Mouse (Mus musculus) ES-Bruce4 (cell line): Measurements from ENCODE around the gene Zfp61. TPM values are rescaled to one million over a fixed set of nuclear protein-coding genes. Genes with fewer than 3 reads are reported as not detected.

ENCODE experiments used
- H3K27ac ChIP-seq: 2 replicates; pipeline ENCODE4 v1.5.1; 2012; ENCODE audit warnings: low read length, inconsistent platforms; ENCODE audit not compliant: insufficient read depth
- H3K27me3 ChIP-seq: 2 replicates; pipeline ENCODE4 v1.6.1; 2012; ENCODE audit warnings: mild to moderate bottlenecking, low read length, inconsistent platforms; ENCODE audit not compliant: control insufficient read depth, poor library complexity, insufficient read depth, severe bottlenecking
- H3K36me3 ChIP-seq: 2 replicates; pipeline ENCODE4 v1.6.1; 2012; ENCODE audit warnings: inconsistent platforms, mild to moderate bottlenecking, low read length, moderate library complexity; ENCODE audit not compliant: control insufficient read depth, poor library complexity, insufficient read depth, severe bottlenecking
- H3K4me1 ChIP-seq: one replicate; pipeline ENCODE4 v1.8.1; 2011; ENCODE audit warnings: low read length; ENCODE audit not compliant: control insufficient read depth, insufficient read depth
- H3K4me3 ChIP-seq: 2 replicates; pipeline ENCODE4 v1.5.1; 2011; ENCODE audit warnings: low read depth, mild to moderate bottlenecking, low read length
- H3K9ac ChIP-seq: 2 replicates; pipeline ENCODE4 v1.6.1; 2012; ENCODE audit warnings: low read depth, mild to moderate bottlenecking, inconsistent platforms; ENCODE audit not compliant: poor library complexity, severe bottlenecking
- H3K9me3 ChIP-seq: replicated peaks from 2 replicates; pipeline ENCODE4 v1.6.1; 2012; ENCODE audit warnings: mild to moderate bottlenecking, low read length, inconsistent platforms; ENCODE audit not compliant: control insufficient read depth, poor library complexity, insufficient read depth, severe bottlenecking
- CTCF ChIP-seq: IDR thresholded peaks from one replicate; pipeline ENCODE4 v1.8.1; 2011; ENCODE audit warnings: low read depth, low read length
- EP300 ChIP-seq: IDR thresholded peaks from 2 replicates; pipeline ENCODE4 v1.6.1; 2011; ENCODE audit warnings: low read depth, low read length; ENCODE audit not compliant: insufficient read depth
- POLR2A ChIP-seq: IDR thresholded peaks from one replicate; pipeline ENCODE4 v1.8.1; 2011; ENCODE audit warnings: low read length; ENCODE audit not compliant: insufficient read depth
- polyA plus RNA-seq: library from polyadenylated mRNA; stranded (reverse); fragments of >200 nt; gene quantifications from 2 replicates; pipeline ENCODE4 v1.2.4, GENCODE M21; 2011; ENCODE audit warnings: low read depth; ENCODE audit not compliant: missing spikeins, insufficient read depth, insufficient read length

Zfp61 gene
- polyA plus RNA-seq, 1 experiment = 5.6 TPM

GRCm38 (mm10) chr7:24322593-24322992 lies 21.6 kb upstream of the Zfp61 start:
- Histone ChIP-seq H3K27me3 (no peaks in the 10 kb centered on the region), H3K36me3 (no peaks in the 10 kb centered on the region), H3K9ac (no peak overlapping the region), H3K9me3 (peaks cover 10% of the 10 kb centered on the region), H3K4me3 (no peak overlapping the region), H3K27ac (no peak overlapping the region), H3K4me1 (no peaks in the 10 kb centered on the region)
- no peak for TF ChIP-seq EP300
- TF ChIP-seq POLR2A = no peak
- no peak for TF ChIP-seq CTCF

- no peaks in the 10 kb centered on the region for H3K36me3 ChIP-seq
- TF ChIP-seq EP300 (no peak), CTCF (no peak), POLR2A (no peak)
- peaks cover 4% of the 10 kb centered on the region for H3K9me3 ChIP-seq
- no peak overlapping the region for H3K9ac ChIP-seq
- H3K27ac ChIP-seq = no peak overlapping the region
- H3K4me1 ChIP-seq = peaks cover 2% of the 10 kb centered on the region
- no peaks in the 10 kb centered on the region for H3K27me3 ChIP-seq
- no peak overlapping the region for H3K4me3 ChIP-seq
Measured at GRCm38 (mm10) chr7:24318942-24319341, 17.9 kb upstream of the Zfp61 start.

- Histone ChIP-seq H3K27me3 (no peaks in the 10 kb centered on the region), H3K9me3 (no peaks in the 10 kb centered on the region), H3K9ac (peak within 1 kb of the TSS; percentile 63), H3K36me3 (no peaks in the 10 kb centered on the region), H3K27ac (peak within 1 kb of the TSS; percentile 51), H3K4me3 (peak within 1 kb of the TSS; percentile 91), H3K4me1 (peaks cover 2% of the 10 kb centered on the region)
- TF ChIP-seq EP300 (no peak), POLR2A (peak; percentile 87)
Measured at GRCm38 (mm10) chr7:24316567-24317092, 15.6 kb upstream of the Zfp61 start, which contains the start of gene Zfp94. TSS of gene Zfp94 (minus strand) at chr7:24316666.

- H3K27me3 ChIP-seq = no peaks in the 10 kb centered on the region
- TF ChIP-seq POLR2A (no peak), CTCF (no peak), EP300 (no peak)
- H3K27ac ChIP-seq = no peak overlapping the region
- peaks cover 2% of the 10 kb centered on the region for H3K4me1 ChIP-seq
- peak overlapping the region; percentile 49 for H3K4me3 ChIP-seq
- no peaks in the 10 kb centered on the region for H3K9me3 ChIP-seq
- H3K36me3 ChIP-seq = no peaks in the 10 kb centered on the region
- H3K9ac ChIP-seq = peak overlapping the region; percentile 41
Measured at GRCm38 (mm10) chr7:24315726-24316566, 14.9 kb upstream of the Zfp61 start.

GRCm38 (mm10) chr7:24299823-24300481 lies 1.1 kb downstream of the Zfp61 start:
- Histone ChIP-seq H3K9me3 (no peaks in the 10 kb centered on the region; the same call in 1 of the 2 replicates), H3K36me3 (peaks cover 5% of the 10 kb centered on the region), H3K4me1 (no peaks in the 10 kb centered on the region), H3K9ac (peak overlapping the region; percentile 90), H3K27ac (no peak overlapping the region), H3K4me3 (peak overlapping the region; percentile 61), H3K27me3 (no peaks in the 10 kb centered on the region)
- TF ChIP-seq POLR2A = no peak
- TF ChIP-seq EP300 = no peak
- TF ChIP-seq CTCF = no peak
